Mouse (Mus musculus): ENCODE measurements at regions not wholly inside any gene's neighbourhood (a gene's known extent, or its start where the extent isn't known, plus 50 kb on each side); places are given as distances from the start of the nearest gene placed in this dataset.

GRCm38 (mm10) chr2:101300106-101300505, 324.4 kb upstream of the Rag2 start:
- no peak for DNase-seq
- intact Hi-C loops (cut with DNase I; ENCODE audit: low total_unique reads): no loop called here

- no peak for DNase-seq
- intact Hi-C loops (cut with DNase I; ENCODE audit: low total_unique reads): no loop called here
Observed at GRCm38 (mm10) chr2:101321286-101321914, 303.1 kb upstream of the Rag2 start.

- DNase-seq: no peak
- intact Hi-C loops (cut with DNase I; ENCODE audit: low total_unique reads): no loop called here
Observed at GRCm38 (mm10) chr2:101356709-101357108, 267.8 kb upstream of the Rag2 start.

- no peak for DNase-seq
- intact Hi-C loops (cut with DNase I; ENCODE audit: low total_unique reads): no loop called here
Observed at GRCm38 (mm10) chr2:101364256-101364655, 260.3 kb upstream of the Rag2 start.

GRCm38 (mm10) chr2:101368278-101368677, 256.2 kb upstream of the Rag2 start:
- DNase-seq: no peak
- intact Hi-C loops (cut with DNase I; ENCODE audit: low total_unique reads): no loop called here

- no peak for DNase-seq
- intact Hi-C loops (cut with DNase I; ENCODE audit: low total_unique reads): no loop called here
Observed at GRCm38 (mm10) chr2:101370991-101371736, 253.4 kb upstream of the Rag2 start.

GRCm38 (mm10) chr2:101371834-101372493, 252.6 kb upstream of the Rag2 start:
- intact Hi-C loops (cut with DNase I; ENCODE audit: low total_unique reads): no loop called here
- no peak for DNase-seq

- intact Hi-C loops (cut with DNase I; ENCODE audit: low total_unique reads): no loop called here
- DNase-seq: no peak
Observed at GRCm38 (mm10) chr2:101380595-101380994, 243.9 kb upstream of the Rag2 start.

- no peak for DNase-seq
- intact Hi-C loops (cut with DNase I; ENCODE audit: low total_unique reads): no loop called here
Observed at GRCm38 (mm10) chr2:101415002-101415401, 209.5 kb upstream of the Rag2 start.

- DNase-seq: no peak
- intact Hi-C loops (cut with DNase I; ENCODE audit: low total_unique reads): no loop called here
Observed at GRCm38 (mm10) chr2:101416702-101417101, 207.8 kb upstream of the Rag2 start.

- intact Hi-C loops (cut with DNase I; ENCODE audit: low total_unique reads): no loop called here
- no peak for DNase-seq
Observed at GRCm38 (mm10) chr2:101433141-101433895, 191.2 kb upstream of the Rag2 start.

GRCm38 (mm10) chr2:101440231-101440630, 184.3 kb upstream of the Rag2 start:
- DNase-seq: no peak
- intact Hi-C loops (cut with DNase I; ENCODE audit: low total_unique reads): no loop called here

- intact Hi-C loops (cut with DNase I; ENCODE audit: low total_unique reads): no loop called here
- DNase-seq: no peak
Observed at GRCm38 (mm10) chr2:101441081-101441630, 183.4 kb upstream of the Rag2 start.

GRCm38 (mm10) chr2:101455591-101455990, 168.9 kb upstream of the Rag2 start:
- intact Hi-C loops (cut with DNase I; ENCODE audit: low total_unique reads): no loop called here
- DNase-seq: no peak

GRCm38 (mm10) chr2:101458959-101459358, 165.6 kb upstream of the Rag2 start:
- DNase-seq: no peak
- intact Hi-C loops (cut with DNase I; ENCODE audit: low total_unique reads): no loop called here

GRCm38 (mm10) chr2:101462450-101462849, 162.1 kb upstream of the Rag2 start:
- intact Hi-C loops (cut with DNase I; ENCODE audit: low total_unique reads): no loop called here

GRCm38 (mm10) chr2:101464291-101465140, 160.0 kb upstream of the Rag2 start:
- intact Hi-C loops (cut with DNase I; ENCODE audit: low total_unique reads): no loop called here
- DNase-seq: no peak

More at GRCm38 (mm10) chr2:101462450-101462849, 162.1 kb upstream of the Rag2 start:
- no peak for DNase-seq

GRCm38 (mm10) chr2:101470569-101471100, 153.9 kb upstream of the Rag2 start:
- intact Hi-C loops (cut with DNase I; ENCODE audit: low total_unique reads): loop anchor here (5.0 kb wide), 1 partner anchor 182 kb away; no protein-coding TSS in a partner anchor
- DNase-seq: no peak

Measured in gastrocnemius, postnatal 14 days (tissue).